Mouse (Mus musculus) urinary bladder, postnatal 36 days (tissue): Measurements from ENCODE around the gene Opn1sw.
"Not testable (repeated sequence)": the region's sequence is repeated elsewhere in the genome, so short reads cannot be mapped to it uniquely, and the experiment has no call there.

ENCODE experiments used
- DNase-seq, 2 experiments: peaks; one replicate each; pipeline ENCODE4 v3.0.0; 2022; ENCODE audit warnings: low spot score in 2 of 2, mixed read lengths in 1 of 2

The Opn1sw gene

GRCm38 (mm10) chr6:29347189-29347588 lies 41.1 kb downstream of the Opn1sw start:
- DNase-seq = no peak

GRCm38 (mm10) chr6:29346512-29346911 lies 41.8 kb downstream of the Opn1sw start:
- not testable (repeated sequence) for DNase-seq

- DNase-seq = no peak
Observed at GRCm38 (mm10) chr6:29329514-29329913, 58.8 kb downstream of the Opn1sw start.

GRCm38 (mm10) chr6:29326961-29327360 lies 61.3 kb downstream of the Opn1sw start:
- DNase-seq = no peak
